Mouse (Mus musculus) heart, postnatal 25 days (tissue): Measurements from ENCODE around the gene Dvl2. TPM values are rescaled to one million over a fixed set of nuclear protein-coding genes. Genes with fewer than 3 reads are reported as not detected.
"Not testable (repeated sequence)": the region's sequence is repeated elsewhere in the genome, so short reads cannot be mapped to it uniquely, and the experiment has no call there.

Experiments
- DNase-seq: peaks from one replicate; pipeline ENCODE4 v3.0.0; 2022; ENCODE audit warnings: low spot score
- intact Hi-C: fragments of 180-260 bp; cut with DNase I; formaldehyde crosslinking; loops from one replicate; pipeline ENCODE4 v1.15.1; 2025
- total RNA-seq, 2 experiments: library from RNA; stranded (reverse); gene quantifications; 2 replicates each; pipeline ENCODE4 v1.2.3; 2021

Dvl2 gene
- 1 to 10 TPM; 3.9 to 5.2 TPM for total RNA-seq

DNA sequence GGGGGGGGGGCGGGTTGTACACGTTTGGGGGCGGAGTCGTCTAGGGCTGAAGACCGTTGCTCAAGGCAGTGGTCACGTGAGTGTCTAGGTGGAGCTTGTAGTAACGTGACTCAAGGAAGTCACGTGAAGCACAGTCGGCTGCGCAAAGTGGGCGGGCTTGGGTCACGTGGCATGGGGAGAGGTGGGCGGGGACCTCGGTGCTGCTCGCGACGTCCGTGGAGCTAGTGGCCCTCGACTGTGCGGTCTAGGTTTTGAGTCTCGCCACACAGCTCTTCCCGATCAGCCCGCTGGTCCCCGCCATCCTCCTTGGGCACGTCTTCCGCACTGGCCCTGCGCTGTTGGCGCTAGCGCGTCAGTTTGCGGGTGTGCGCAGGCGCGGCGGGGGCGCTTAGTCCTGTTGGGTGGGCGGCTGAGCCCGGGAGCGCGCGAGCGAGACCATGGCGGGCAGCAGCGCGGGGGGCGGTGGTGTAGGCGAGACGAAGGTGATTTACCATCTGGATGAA, at the start of gene Dvl2:
TSS of gene Dvl2 (plus strand) at position 200 of the 503 bp plus-strand sequence.
- DNase-seq = peak; percentile 81
- intact Hi-C loops = no loop called here

DNA sequence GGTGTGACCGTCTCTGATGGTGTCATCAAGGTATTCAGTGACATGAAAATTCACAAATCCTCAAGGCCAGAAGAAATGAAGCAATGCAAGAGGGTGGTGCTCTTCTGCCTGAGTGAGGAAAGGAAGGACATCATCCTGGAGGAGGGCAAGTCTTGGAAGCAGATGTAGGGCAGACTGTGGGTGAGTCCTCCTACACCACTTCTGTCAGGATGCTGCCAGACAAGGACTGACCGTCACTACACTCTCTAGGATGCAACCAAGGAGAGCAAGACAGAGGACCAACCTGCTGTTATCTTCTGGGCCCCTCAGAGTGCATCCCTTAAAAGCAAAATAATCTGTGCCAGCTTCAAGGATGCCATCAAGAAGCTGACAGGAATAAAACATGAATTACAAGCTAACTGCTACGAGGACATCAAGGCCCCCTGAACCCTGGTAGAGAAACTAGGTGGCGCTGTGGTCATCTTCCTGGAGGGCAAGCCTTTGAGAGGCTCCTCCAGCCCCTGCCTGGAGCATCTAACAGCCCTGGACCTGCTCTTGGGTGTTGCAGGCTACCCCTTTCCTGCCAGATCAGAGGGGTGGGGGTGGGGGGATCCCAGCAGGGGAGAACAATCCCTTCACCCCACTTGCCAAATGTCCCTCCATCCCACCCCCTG, 49.5 kb upstream of the Dvl2 start:
- intact Hi-C loops = loop anchor here (2.0 kb wide), 1 partner anchor 72 kb away; the partner anchor contains the start of gene Tmem95
- no peak for DNase-seq

GRCm38 (mm10) chr11:69952274-69952673, 48.1 kb upstream of the Dvl2 start:
- intact Hi-C loops = no loop called here
- no peak for DNase-seq

DNA sequence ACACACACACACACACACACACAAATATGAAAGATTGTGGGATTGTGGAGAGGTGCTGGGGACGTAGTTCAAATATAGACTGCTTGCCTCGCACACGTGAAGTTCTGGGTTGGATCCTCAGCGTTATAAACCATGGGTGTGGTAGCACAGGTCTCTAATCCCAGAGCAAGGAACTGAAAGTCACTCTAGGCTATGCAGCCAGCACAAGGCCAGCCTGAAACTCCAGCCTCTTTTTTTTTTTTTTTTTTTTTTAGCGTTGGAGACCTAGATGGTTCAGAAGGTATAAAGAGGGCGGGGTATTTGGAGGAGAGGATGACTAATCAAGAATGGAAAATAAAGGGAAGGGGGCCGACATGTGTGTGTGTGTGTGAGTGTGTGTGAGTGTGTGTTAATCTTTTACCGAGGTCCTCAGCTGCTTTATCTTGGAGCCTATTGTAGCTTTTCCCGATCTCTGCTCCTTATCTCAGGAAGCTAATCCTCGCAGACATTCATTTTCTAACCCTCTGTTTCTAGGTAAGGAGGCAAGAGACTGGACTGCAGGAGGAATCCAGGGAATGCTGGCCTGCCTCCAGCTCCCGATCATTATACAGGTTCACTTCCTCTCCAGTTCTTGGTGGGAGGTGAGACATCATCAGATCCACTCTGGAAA, 47.0 kb upstream of the Dvl2 start:
- DNase-seq = no peak
- intact Hi-C loops = no loop called here

- intact Hi-C loops, DNase-seq: not testable (repeated sequence)
Measured at GRCm38 (mm10) chr11:69955618-69956017, 44.8 kb upstream of the Dvl2 start.

DNA sequence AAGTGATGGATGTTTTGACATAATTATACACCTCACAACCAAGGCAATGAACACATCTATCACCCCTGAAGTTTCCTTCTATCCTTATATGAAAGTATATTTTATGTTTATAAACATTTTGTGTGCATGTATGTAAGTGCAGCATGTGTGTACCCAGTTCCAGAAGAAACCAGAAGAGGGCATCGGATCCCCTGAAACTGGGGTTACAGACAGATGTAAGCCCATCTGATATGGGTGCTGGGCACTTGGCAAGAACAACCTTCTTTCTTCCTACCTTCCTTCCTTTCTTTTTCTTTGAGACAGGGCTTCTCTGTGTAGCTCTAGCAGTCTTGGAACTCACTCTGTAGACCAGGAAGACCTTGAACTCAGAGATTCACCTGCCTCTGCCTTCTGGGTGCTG, 44.2 kb upstream of the Dvl2 start:
- intact Hi-C loops = no loop called here
- no peak for DNase-seq

DNA sequence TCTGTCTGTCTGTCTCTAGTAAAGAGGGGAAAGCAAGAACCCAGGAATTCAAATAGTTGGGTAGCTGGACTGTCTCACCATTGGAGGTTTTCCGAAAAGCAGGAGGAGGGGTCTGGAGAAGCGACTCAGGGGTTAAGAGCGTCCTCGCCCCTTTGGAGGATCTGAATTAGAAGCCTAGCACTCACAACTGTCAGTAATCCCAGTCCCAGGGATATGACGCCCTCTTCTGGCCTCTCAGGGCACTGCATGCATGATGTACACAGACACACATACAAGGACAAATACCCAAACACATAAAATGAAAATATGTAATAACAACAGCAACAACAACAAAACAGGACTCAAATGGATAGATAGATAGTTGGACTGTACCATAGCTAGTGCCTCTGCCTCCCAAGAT, 39.8 kb upstream of the Dvl2 start:
- intact Hi-C loops = no loop called here
- no peak for DNase-seq

- intact Hi-C loops = no loop called here
Measured at GRCm38 (mm10) chr11:69961841-69962240, 38.6 kb upstream of the Dvl2 start.

GRCm38 (mm10) chr11:69964650-69965270, 35.6 kb upstream of the Dvl2 start, which contains the start of gene Cldn7:
Gene Cldn7 (plus strand): TSS chr11:69964779.
- intact Hi-C loops = loop anchor here (5.0 kb wide), 1 partner anchor 37 kb away; no protein-coding TSS in a partner anchor
- DNase-seq = no peak

More at GRCm38 (mm10) chr11:69961841-69962240, 38.6 kb upstream of the Dvl2 start:
- DNase-seq = no peak

GRCm38 (mm10) chr11:69965271-69966005, 35.0 kb upstream of the Dvl2 start:
- DNase-seq = no peak
- intact Hi-C loops = loop anchor here (5.0 kb wide), 1 partner anchor 38 kb away; no protein-coding TSS in a partner anchor

DNA sequence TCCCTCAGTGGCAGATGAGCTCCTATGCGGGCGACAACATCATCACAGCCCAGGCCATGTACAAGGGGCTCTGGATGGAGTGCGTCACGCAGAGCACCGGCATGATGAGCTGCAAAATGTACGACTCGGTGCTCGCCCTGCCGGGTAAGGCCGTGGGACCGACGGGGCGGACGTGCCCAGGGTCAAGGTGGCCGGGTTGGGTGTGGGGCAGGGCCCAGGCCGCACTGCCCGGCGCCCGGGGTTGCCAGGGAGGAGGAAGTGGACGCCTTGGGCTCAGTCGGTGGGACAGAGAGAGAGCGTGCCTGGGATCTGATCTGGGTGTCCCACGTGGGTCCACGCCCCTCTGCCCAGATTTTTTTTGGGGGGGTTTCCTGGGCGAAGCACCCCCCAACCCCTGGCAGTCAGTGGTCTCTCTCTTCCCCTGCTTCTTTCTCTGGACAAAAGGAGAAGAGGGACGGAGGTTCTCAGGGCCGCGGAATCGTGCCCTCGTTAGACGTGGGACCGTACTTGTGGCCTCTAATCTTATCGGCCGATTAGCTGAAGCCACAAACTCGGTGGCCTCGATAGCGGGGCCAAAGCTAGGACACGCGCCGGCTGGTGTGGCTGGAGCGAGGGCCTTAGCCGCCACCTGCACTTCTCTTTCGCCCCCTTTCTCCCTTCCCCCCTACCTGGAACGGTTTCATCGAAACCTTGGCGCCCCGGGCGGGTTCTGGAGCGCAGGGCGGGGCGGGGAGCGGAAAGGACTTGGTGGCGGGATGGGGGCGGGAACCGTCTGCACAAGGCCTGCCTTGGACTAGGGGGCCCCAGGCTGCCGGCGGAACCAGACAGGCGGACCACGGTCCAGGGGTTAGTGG, 34.2 kb upstream of the Dvl2 start:
- intact Hi-C loops = loop anchor here (5.0 kb wide), 1 partner anchor 39 kb away; no protein-coding TSS in a partner anchor

DNA sequence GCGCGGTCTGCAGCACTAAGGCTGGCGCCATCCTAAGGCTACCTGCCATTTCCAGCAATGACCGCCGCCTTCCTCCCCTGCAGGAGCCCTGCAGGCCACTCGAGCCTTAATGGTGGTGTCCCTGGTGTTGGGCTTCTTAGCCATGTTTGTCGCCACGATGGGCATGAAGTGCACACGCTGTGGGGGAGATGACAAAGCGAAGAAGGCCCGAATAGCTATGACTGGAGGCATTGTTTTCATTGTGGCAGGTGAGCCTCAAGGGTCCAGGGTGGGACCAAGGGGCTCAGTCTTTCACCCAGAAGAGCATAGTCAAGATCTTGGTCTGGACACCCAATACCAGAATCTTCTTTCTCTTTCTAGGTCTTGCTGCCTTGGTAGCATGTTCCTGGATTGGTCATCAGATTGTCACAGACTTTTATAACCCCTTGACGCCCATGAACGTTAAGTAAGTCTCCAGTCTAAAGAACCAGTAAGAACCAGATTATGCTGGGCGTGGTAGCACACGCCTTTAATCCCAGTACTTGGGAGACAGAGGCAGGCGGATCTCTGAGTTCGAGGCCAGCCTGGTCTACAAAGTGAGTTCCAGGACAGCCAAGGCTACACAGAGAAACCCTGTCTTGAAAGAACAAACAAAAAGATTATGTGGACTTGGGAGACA, 33.4 kb upstream of the Dvl2 start:
- no peak for DNase-seq
- intact Hi-C loops = loop anchor here (5.0 kb wide), 1 partner anchor 40 kb away; no protein-coding TSS in a partner anchor

More for the DNA sequence above, 34.2 kb upstream of the Dvl2 start:
- DNase-seq = no peak

DNA sequence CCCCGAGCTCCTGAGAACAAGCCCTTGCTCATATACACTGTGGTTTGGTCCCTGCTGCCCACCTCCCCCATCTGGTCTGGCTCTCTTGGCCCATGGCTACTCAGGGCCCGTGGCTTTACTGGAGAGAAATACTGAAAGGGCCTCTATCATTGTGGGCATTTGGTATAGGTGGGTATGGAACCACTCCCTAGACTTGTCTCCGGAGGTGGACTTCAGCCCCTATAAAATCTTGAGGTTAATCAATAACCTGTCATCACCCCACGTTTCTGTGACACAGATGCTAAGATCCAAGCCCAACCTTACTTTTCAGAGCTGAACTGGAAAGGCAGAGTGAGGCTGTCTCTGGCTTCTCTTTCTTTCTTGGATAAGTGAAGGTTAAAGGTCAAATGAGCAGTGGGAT, 31.6 kb upstream of the Dvl2 start:
- intact Hi-C loops = loop anchor here (5.0 kb wide), 1 partner anchor 41 kb away; no protein-coding TSS in a partner anchor
- no peak for DNase-seq

DNA sequence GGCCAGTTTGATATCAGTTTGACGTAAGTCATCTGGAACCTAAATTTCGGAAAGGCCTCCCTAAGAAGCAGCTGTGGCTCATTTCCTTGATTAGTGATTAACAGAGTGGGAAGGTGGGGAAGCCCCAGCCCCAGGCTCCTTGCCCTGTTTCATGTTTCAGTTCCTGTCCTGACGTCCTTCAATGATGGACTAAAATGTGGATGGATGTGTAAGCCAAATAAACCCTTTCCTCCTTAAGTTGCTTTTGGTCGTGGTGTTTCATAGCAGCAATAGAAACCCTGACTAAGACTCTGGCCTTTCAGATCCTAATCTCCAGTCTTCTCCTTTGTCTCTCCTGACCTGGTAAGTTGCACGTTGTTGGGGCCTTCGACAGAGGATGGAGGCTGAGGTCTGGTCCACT, 30.2 kb upstream of the Dvl2 start:
- intact Hi-C loops = no loop called here
- DNase-seq = no peak

- intact Hi-C loops = no loop called here
- no peak for DNase-seq
Measured at GRCm38 (mm10) chr11:69970775-69971174, 29.6 kb upstream of the Dvl2 start.

- DNase-seq = no peak
- intact Hi-C loops = no loop called here
Measured at GRCm38 (mm10) chr11:69974907-69975306, 25.5 kb upstream of the Dvl2 start.

- no peak for DNase-seq
- intact Hi-C loops = no loop called here
Measured at GRCm38 (mm10) chr11:69976271-69976670, 24.1 kb upstream of the Dvl2 start.

DNA sequence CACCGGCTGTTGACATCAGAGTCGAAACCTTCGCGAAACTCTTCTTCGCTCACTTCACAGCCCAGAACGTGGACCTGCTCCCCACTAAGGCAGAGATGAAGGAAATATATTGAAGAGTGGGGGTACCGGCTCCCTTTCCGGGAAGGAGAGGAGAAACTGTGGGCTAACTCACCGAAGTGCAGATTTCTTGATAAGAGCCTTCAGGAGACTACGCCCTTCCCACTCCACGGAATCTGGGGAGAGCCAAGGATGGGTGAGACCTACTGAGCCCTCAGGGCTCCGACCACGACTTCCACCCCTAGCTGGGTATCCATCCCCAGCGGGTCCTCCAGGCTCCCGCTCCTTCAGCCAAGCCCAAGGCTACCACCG, 20.6 kb upstream of the Dvl2 start:
- intact Hi-C loops = loop anchor here (2.0 kb wide), 2 partner anchors 17 to 57 kb away; no protein-coding TSS in a partner anchor
- no peak for DNase-seq
